Comparison of ENCODE assay signal across 22 mouse cellular contexts in the genomic region with DNA sequence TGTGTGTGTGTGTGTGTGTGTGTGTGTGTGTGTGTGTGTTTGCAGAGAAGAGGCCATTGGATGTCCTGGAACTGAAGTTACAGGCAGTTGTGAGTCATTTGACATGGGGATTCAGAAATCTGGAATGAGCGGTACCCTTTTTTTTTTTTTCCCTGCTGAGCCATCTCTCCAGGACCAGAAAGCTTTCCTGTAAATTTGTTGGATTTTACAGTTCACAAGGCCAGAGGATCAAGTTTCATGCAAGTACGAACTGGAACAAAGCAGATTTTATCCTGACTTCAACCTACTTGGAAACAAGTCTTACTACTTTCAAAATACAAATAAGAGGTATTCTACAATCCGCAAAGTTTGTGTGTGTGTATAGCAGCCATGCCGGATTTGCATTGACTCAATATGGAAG.
DNase-seq lines count a peak whose midpoint lies in the region; ATAC-seq and TF ChIP-seq lines count a peak whose summit lies in the region.
"Had no signal": no experiment of that assay in that cellular context is flagged by ENCODE, and none has a peak within 500 bp of the region (broad histone marks: within the 10 kb centered on the region; RNA-seq: fewer than 3 reads in every experiment).

No protein-coding gene starts in this region.

- no peak overlapping the region for H3K9ac ChIP-seq in kidney, embryonic 16.5 days (replicated peaks; ENCODE audit: low read length)
- no peak overlapping the region for H3K9ac ChIP-seq in embryonic facial prominence, embryonic 13.5 days
- H3K9ac ChIP-seq in limb, embryonic 14.5 days (ENCODE audit: low read depth, low read length, severe bottlenecking) = no peak overlapping the region
- H3K9ac ChIP-seq in liver, embryonic 11.5 days (ENCODE audit: low read depth, low read length) = no peak overlapping the region
- H3K9ac ChIP-seq: liver, embryonic 14.5 days; midbrain, embryonic 15.5 days; stomach, embryonic 15.5 days had no signal

- peak overlapping the region; percentile 65 for H3K27ac ChIP-seq in kidney, embryonic 16.5 days (ENCODE audit: low read length)
- peak overlapping the region; percentile 29 for H3K27ac ChIP-seq in embryonic facial prominence, embryonic 13.5 days
- peak overlapping the region; percentile 30; the same call in 1 of the 2 replicates for H3K27ac ChIP-seq in limb, embryonic 14.5 days (replicated peaks; ENCODE audit: low read depth, low read length)
- no peak overlapping the region for H3K27ac ChIP-seq in liver, embryonic 11.5 days (ENCODE audit: low read depth, low read length)
- H3K27ac ChIP-seq: heart, embryonic 10.5 days; hindbrain, embryonic 10.5 days; hindbrain, postnatal 0 days; liver, embryonic 14.5 days; midbrain, embryonic 15.5 days; stomach, embryonic 15.5 days had no signal

- WGBS in kidney, embryonic 16.5 days = 47% methylated on average over 4 of the region's 4 CpGs
- WGBS in embryonic facial prominence, embryonic 13.5 days = 28% methylated on average over 4 of the region's 4 CpGs
- 37% methylated on average over 4 of the region's 4 CpGs for WGBS in limb, embryonic 14.5 days
- WGBS in liver, embryonic 11.5 days = 76% methylated on average over 4 of the region's 4 CpGs

- 0 out of 2 replicates have a peak, but pooled peaks cover 5% of the 10 kb centered on the region for H3K4me1 ChIP-seq in kidney, embryonic 16.5 days (ENCODE audit: insufficient read depth, low read length)
- H3K4me1 ChIP-seq in embryonic facial prominence, embryonic 13.5 days = peaks cover 3% of the 10 kb centered on the region; the same call in 1 of the 2 replicates
- no peaks in the 10 kb centered on the region; the same call in 1 of the 2 replicates for H3K4me1 ChIP-seq in limb, embryonic 14.5 days (ENCODE audit: control insufficient read depth, insufficient read depth, low read length)
- H3K4me1 ChIP-seq in liver, embryonic 11.5 days (replicated peaks; ENCODE audit: control insufficient read depth, insufficient read depth, low read length) = no peaks in the 10 kb centered on the region
- H3K4me1 ChIP-seq: heart, embryonic 10.5 days; megakaryocyte, embryonic 14.5 days; stomach, embryonic 15.5 days had no signal

- no peak overlapping the region for H3K4me2 ChIP-seq in kidney, embryonic 16.5 days (replicated peaks; ENCODE audit: low read depth, low read length)
- H3K4me2 ChIP-seq in embryonic facial prominence, embryonic 13.5 days = no peak overlapping the region
- H3K4me2 ChIP-seq in limb, embryonic 14.5 days (replicated peaks; ENCODE audit: low read depth, low read length, severe bottlenecking) = no peak overlapping the region
- H3K4me2 ChIP-seq in liver, embryonic 11.5 days = no peak overlapping the region
- H3K4me2 ChIP-seq: midbrain, embryonic 15.5 days; stomach, embryonic 15.5 days had no signal

- no peaks in the 10 kb centered on the region for H3K27me3 ChIP-seq in kidney, embryonic 16.5 days (ENCODE audit: insufficient read depth, low read length)
- H3K27me3 ChIP-seq in embryonic facial prominence, embryonic 13.5 days = no peaks in the 10 kb centered on the region
- H3K27me3 ChIP-seq in limb, embryonic 14.5 days (ENCODE audit: control insufficient read depth, insufficient read depth, low read length) = no peaks in the 10 kb centered on the region
- H3K27me3 ChIP-seq in liver, embryonic 11.5 days (replicated peaks; ENCODE audit: control insufficient read depth, insufficient read depth, low read length) = no peaks in the 10 kb centered on the region
- H3K27me3 ChIP-seq: megakaryocyte, embryonic 14.5 days; midbrain, embryonic 15.5 days; stomach, embryonic 15.5 days had no signal

- no peak for ATAC-seq in kidney, embryonic 16.5 days (ENCODE audit: low FRiP score, low TSS enrichment)
- ATAC-seq in embryonic facial prominence, embryonic 13.5 days (ENCODE audit: insufficient number of reproducible peaks, insufficient read depth, low FRiP score, low TSS enrichment, low read depth) = no peak
- peak; percentile 60; the same call in 1 of the 2 replicates for ATAC-seq in limb, embryonic 14.5 days (ENCODE audit: low FRiP score, low read depth)
- ATAC-seq in liver, embryonic 11.5 days (replicated peaks; ENCODE audit: low FRiP score) = no peak
- ATAC-seq: forebrain, embryonic 14.5 days; hindbrain, postnatal 0 days; intestine, postnatal 0 days; lung, postnatal 0 days; midbrain, embryonic 15.5 days had no signal

- no peak overlapping the region for H3K4me3 ChIP-seq in kidney, embryonic 16.5 days (ENCODE audit: low read length)
- H3K4me3 ChIP-seq in embryonic facial prominence, embryonic 13.5 days = no peak overlapping the region
- no peak overlapping the region for H3K4me3 ChIP-seq in limb, embryonic 14.5 days (replicated peaks; ENCODE audit: low read length)
- no peak overlapping the region for H3K4me3 ChIP-seq in liver, embryonic 11.5 days (ENCODE audit: low read depth, low read length)
- H3K4me3 ChIP-seq: erythroblast, embryonic 14.5 days; heart, embryonic 10.5 days; hindbrain, embryonic 10.5 days; midbrain, embryonic 15.5 days; stomach, embryonic 15.5 days had no signal

- no peaks in the 10 kb centered on the region for H3K36me3 ChIP-seq in kidney, embryonic 16.5 days (ENCODE audit: insufficient read depth, low read length)
- no peaks in the 10 kb centered on the region for H3K36me3 ChIP-seq in embryonic facial prominence, embryonic 13.5 days
- no peaks in the 10 kb centered on the region for H3K36me3 ChIP-seq in limb, embryonic 14.5 days (ENCODE audit: control insufficient read depth, insufficient read depth, low read length)
- no peaks in the 10 kb centered on the region for H3K36me3 ChIP-seq in liver, embryonic 11.5 days (ENCODE audit: control insufficient read depth, insufficient read depth, low read length)
- H3K36me3 ChIP-seq: heart, embryonic 10.5 days; hindbrain, embryonic 10.5 days; midbrain, embryonic 15.5 days; stomach, embryonic 15.5 days had no signal

- no peak for DNase-seq in kidney, adult 11 months
- peak; percentile 87 for DNase-seq in NIH3T3 (ENCODE audit: low read depth)
- peak; percentile 59 for DNase-seq in limb, embryonic 14.5 days (ENCODE audit: low spot score)
- DNase-seq in adrenal gland, postnatal 10 days = no peak
- no peak for DNase-seq in liver, embryonic 11.5 days (ENCODE audit: low spot score)
- no peak for DNase-seq in embryo, embryonic 9.5 days (ENCODE audit: extremely low spot score)
- DNase-seq: adrenal gland, postnatal 14 days; cerebellum, adult 9-11 months; right cerebral cortex, postnatal 14 days had no signal

- 0 out of 2 replicates have a peak, but pooled peaks cover 3% of the 10 kb centered on the region for H3K9me3 ChIP-seq in kidney, embryonic 16.5 days (ENCODE audit: low read length)
- H3K9me3 ChIP-seq in embryonic facial prominence, embryonic 13.5 days = no peaks in the 10 kb centered on the region
- H3K9me3 ChIP-seq in limb, embryonic 14.5 days (ENCODE audit: control insufficient read depth, low read length) = no peaks in the 10 kb centered on the region
- no peaks in the 10 kb centered on the region for H3K9me3 ChIP-seq in liver, embryonic 11.5 days (ENCODE audit: control insufficient read depth, low read length)
- H3K9me3 ChIP-seq: heart, embryonic 10.5 days; hindbrain, embryonic 10.5 days; midbrain, embryonic 15.5 days; stomach, embryonic 15.5 days had no signal

- no peak for TF ChIP-seq POLR2A in limb, embryonic 14.5 days (IDR thresholded peaks at IDR 0.05; ENCODE audit: borderline replicate concordance, extremely low read depth, insufficient read depth, insufficient read length)

Comparison
In these comparisons a context has a peak if more than half of its experiments do, and no peak if none do; other contexts are left out.
1. DNase-seq: peak in NIH3T3 (single experiment) and limb, embryonic 14.5 days (single experiment); none in kidney, adult 11 months (single experiment), adrenal gland, postnatal 10 days (single experiment), liver, embryonic 11.5 days (single experiment) and embryo, embryonic 9.5 days (single experiment).